Mouse (Mus musculus) neural tube, embryonic 14.5 days (tissue): ENCODE measurements around the gene Mnd1. TPM values are rescaled to one million over a fixed set of nuclear protein-coding genes. Genes with fewer than 3 reads are reported as not detected.

Experiments used
- ATAC-seq: fragments of 200-750 bp; cut with Nextera tagmentation; 2 replicates; pipeline ENCODE4 v1.8.0; 2017; ENCODE audit warnings: low read depth, mild to moderate bottlenecking, moderate TSS enrichment, moderate library complexity
- H3K27ac ChIP-seq: fragments of 300-500 bp; sonication (generic); 2 replicates; pipeline ENCODE4 v1.5.1; 2014; ENCODE audit warnings: low read depth, mild to moderate bottlenecking, control low read depth, low read length, moderate library complexity, mixed read lengths
- H3K27me3 ChIP-seq: fragments of 300-500 bp; sonication (generic); 2 replicates; pipeline ENCODE4 v1.6.1; 2014; ENCODE audit warnings: low read length; ENCODE audit not compliant: control insufficient read depth, insufficient read depth
- H3K36me3 ChIP-seq: fragments of 300-500 bp; sonication (generic); 2 replicates; pipeline ENCODE4 v1.6.1; 2014; ENCODE audit warnings: low read length, mixed read lengths; ENCODE audit not compliant: control insufficient read depth, insufficient read depth
- H3K4me1 ChIP-seq: fragments of 300-500 bp; sonication (generic); 2 replicates; pipeline ENCODE4 v1.6.1; 2014; ENCODE audit warnings: low read length; ENCODE audit not compliant: control insufficient read depth, insufficient read depth
- H3K4me2 ChIP-seq: fragments of 300-500 bp; sonication (generic); 2 replicates; pipeline ENCODE4 v1.6.1; 2014; ENCODE audit warnings: mild to moderate bottlenecking, low read depth, low read length, control low read depth
- H3K4me3 ChIP-seq: fragments of 300-500 bp; sonication (generic); 2 replicates; pipeline ENCODE4 v1.5.1; 2014; ENCODE audit warnings: low read depth, low read length, control low read depth, mixed read lengths
- H3K9ac ChIP-seq: fragments of 300-500 bp; sonication (generic); replicated peaks from 2 replicates; pipeline ENCODE4 v1.6.1; 2014; ENCODE audit warnings: low read depth, mild to moderate bottlenecking, control low read depth, low read length, mixed read lengths
- H3K9me3 ChIP-seq: fragments of 300-500 bp; sonication (generic); 2 replicates; pipeline ENCODE4 v1.6.1; 2016; ENCODE audit warnings: low read length; ENCODE audit not compliant: control insufficient read depth
- WGBS: fragments of 180-500 bp; shearing (Covaris S2); extraction: QIAGEN DNeasy Blood & Tissue Kit; methylation state at CpG from one replicate; pipeline ENCODE4 v1.1.7; 2014; 5-methylcytosine and 5-hydroxymethylcytosine counted together
- polyA plus RNA-seq: library from polyadenylated mRNA; unstranded; fragments of >200 nt; fragmentation: Nextera tagmentation; extraction: Ambion mirVana; gene quantifications from 2 replicates; pipeline ENCODE4 v1.2.1, GENCODE M21; 2014

The Mnd1 gene
- polyA plus RNA-seq, 1 experiment from 2014 or later: 1.2 TPM

DNA sequence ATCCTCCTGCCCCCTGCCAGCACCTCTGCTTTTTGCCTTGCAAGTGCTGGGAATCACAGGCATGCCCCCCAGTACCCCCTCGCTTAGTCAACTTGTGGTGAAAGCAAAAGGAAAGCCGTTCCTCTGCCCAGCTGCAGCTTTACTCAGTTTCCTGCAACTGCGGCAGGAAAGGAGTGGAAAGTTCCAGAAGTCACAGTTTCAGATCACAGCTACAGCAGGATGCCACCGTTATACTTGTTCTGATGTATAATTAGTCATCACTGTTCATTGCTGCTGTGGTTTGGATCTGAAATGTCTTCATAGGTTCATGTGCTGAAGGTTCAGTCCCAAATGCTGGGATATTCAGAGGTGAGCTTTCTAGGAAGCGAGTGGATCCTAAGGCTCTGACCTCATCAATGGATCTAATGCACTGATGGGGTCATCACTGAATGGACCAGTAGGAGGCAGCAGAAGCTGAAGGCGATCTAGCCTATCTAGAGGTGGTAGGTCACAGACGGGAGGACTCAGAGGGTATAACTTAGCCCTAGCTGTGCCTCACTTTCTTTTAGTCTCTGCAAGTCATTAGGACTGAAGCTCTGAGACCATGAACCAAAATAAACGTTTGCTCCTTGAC lies 13.9 kb upstream of the Mnd1 start:
- 75% methylated on average over 8 of the region's 8 CpGs for WGBS
- no peak overlapping the region for H3K27ac ChIP-seq
- no peak overlapping the region for H3K4me3 ChIP-seq
- no peak overlapping the region for H3K9ac ChIP-seq
- no peak overlapping the region for H3K4me2 ChIP-seq
- no peaks in the 10 kb centered on the region for H3K4me1 ChIP-seq
- peaks cover 46% of the 10 kb centered on the region for H3K36me3 ChIP-seq
- H3K9me3 ChIP-seq: no peaks in the 10 kb centered on the region
- no peaks in the 10 kb centered on the region for H3K27me3 ChIP-seq
- ATAC-seq: no peak

DNA sequence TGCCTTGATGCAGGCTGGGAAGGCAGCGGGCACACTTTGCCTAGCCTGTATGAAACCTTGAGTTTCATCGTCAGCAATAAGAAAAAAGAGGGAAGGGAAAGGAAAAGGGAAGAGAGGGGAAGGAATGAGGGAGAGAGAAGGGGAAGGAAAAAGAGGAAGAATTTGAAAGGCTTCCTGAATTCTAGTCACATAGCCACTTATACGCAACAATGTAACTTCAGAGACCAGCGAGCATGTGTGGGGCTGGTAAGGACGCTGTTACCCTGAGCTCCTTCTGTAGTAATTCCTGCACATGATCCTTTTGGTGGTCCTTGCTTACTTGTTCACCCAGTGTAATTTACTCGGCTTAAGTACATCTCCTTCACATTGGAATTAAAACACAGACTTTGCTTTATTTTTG lies 13.4 kb upstream of the Mnd1 start:
- Histone ChIP-seq H3K4me2 (no peak overlapping the region), H3K4me1 (no peaks in the 10 kb centered on the region), H3K36me3 (peaks cover 45% of the 10 kb centered on the region), H3K4me3 (no peak overlapping the region), H3K9ac (no peak overlapping the region), H3K27me3 (no peaks in the 10 kb centered on the region), H3K27ac (no peak overlapping the region), H3K9me3 (no peaks in the 10 kb centered on the region)
- ATAC-seq: no peak
- WGBS: 90% methylated on average over 6 of the region's 6 CpGs

DNA sequence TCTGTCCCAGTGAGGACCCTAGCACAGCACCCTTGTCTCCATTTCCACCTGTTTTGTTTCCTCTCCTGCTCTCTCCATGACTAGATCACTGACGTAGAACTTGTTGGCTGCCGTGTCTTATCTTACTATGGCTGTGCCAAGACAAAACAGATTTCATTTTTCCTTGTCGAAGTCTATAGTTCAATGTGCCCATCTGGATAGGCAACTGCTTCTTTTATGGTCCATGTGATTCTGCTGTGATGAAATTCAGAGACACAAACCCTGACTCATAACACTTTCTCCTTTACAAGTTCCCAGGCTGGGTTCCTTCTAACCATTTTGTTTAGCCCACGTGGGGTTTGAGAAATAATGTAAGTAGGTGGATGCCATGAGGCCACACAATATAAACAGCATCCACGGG lies 10.5 kb upstream of the Mnd1 start:
- 93% methylated on average over 5 of the region's 5 CpGs for WGBS
- H3K4me1 ChIP-seq: no peaks in the 10 kb centered on the region
- peaks cover 46% of the 10 kb centered on the region for H3K36me3 ChIP-seq

DNA sequence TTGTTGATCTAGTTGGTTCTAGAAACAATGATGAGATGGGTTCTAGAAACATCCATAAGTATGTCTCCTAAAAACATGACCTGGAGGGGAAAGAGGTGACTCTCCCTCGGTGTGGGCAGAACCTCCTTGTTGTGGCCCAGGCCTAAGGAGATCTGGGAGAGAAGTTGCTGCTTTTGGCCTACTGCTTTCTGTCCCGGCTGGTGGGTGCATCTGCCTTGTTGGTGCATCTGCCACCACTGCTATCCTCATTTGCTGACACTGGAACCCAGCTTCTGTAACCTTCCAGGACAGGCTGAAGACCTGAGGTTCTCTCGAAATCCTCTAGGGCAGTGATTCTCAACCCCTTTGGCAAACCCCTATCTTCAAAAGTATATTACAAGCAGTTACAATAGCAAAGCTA lies 9.8 kb upstream of the Mnd1 start:
- Histone ChIP-seq H3K9me3 (no peaks in the 10 kb centered on the region), H3K27ac (no peak overlapping the region), H3K9ac (no peak overlapping the region), H3K4me2 (no peak overlapping the region), H3K4me1 (no peaks in the 10 kb centered on the region), H3K27me3 (no peaks in the 10 kb centered on the region), H3K4me3 (no peak overlapping the region), H3K36me3 (peaks cover 39% of the 10 kb centered on the region)
- WGBS: 99% methylated on average over 3 of the region's 3 CpGs
- ATAC-seq: no peak

More for the DNA sequence above, 10.5 kb upstream of the Mnd1 start:
- ATAC-seq: no peak
- no peaks in the 10 kb centered on the region for H3K9me3 ChIP-seq
- no peak overlapping the region for H3K4me2 ChIP-seq
- no peak overlapping the region for H3K9ac ChIP-seq
- no peak overlapping the region for H3K27ac ChIP-seq
- no peak overlapping the region for H3K4me3 ChIP-seq
- H3K27me3 ChIP-seq: no peaks in the 10 kb centered on the region

DNA sequence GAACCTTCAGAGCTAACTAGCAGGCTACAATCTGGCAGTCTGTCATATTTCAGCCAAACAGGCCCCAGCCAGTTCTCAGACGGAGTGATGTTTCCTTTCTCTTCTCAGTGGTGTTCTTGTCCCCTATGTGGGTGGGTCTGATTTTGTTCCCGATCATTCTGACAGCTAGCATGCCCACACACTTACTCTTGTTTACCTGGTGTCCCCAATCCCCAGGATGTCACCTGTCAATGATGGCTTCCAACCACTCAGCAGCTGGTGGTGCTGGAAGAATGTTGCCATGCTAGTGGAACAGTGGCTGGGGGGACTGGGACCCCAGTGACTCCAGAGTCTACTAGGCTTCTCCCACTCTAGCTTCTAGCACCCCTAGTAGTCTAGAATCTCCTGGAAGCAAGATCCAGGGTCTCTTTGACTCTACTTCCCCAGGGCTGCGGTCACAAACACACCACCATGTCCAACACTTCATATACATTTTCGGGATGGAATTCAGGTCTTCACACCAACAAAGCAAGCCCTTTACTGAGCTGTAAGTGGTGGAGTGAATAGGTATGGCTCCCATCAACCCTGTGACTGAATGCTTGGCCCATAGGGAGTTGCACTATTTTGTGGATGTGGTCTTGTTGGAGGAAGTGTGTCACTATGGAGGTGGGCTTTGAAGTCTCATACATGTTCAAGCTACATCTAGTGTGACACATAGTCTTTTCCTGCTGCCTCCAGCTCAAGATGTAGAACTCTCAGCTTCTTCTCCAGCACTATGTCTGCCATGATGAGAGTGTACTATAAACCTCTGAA lies 2.2 kb upstream of the Mnd1 start:
- no peak overlapping the region for H3K4me2 ChIP-seq
- WGBS: 85% methylated on average over 4 of the region's 4 CpGs
- no peak overlapping the region for H3K27ac ChIP-seq
- H3K36me3 ChIP-seq: peaks cover 11% of the 10 kb centered on the region
- no peak overlapping the region for H3K9ac ChIP-seq
- no peaks in the 10 kb centered on the region for H3K4me1 ChIP-seq
- no peaks in the 10 kb centered on the region for H3K9me3 ChIP-seq
- ATAC-seq: no peak
- no peak overlapping the region for H3K4me3 ChIP-seq
- no peaks in the 10 kb centered on the region for H3K27me3 ChIP-seq

DNA sequence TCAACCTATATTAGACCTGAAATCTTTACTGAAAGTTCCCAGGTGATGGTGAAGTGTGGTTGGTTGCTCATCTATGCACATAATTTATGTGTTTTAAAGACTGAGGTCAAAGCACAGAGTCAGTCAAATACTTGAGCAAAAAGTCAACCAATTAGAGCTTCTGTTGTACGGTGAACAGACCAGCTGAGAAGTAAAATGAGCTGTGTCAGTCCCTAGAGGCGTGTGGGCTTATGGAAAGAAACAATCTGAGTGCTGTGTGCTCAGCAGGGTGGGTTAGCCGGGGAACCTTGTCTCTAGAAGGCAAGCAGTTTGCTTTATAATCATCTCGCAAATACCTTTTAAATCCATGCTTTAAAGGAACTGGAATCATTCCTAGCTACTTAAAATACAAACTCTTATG lies 1.4 kb upstream of the Mnd1 start:
- no peak for ATAC-seq
- H3K27ac ChIP-seq: no peak overlapping the region
- H3K36me3 ChIP-seq: peaks cover 8% of the 10 kb centered on the region; the same call in 1 of the 2 replicates
- H3K27me3 ChIP-seq: no peaks in the 10 kb centered on the region
- no peaks in the 10 kb centered on the region for H3K4me1 ChIP-seq
- no peaks in the 10 kb centered on the region for H3K9me3 ChIP-seq
- WGBS: 35% methylated on average over 4 of the region's 4 CpGs
- H3K4me3 ChIP-seq: no peak overlapping the region
- no peak overlapping the region for H3K4me2 ChIP-seq
- H3K9ac ChIP-seq: no peak overlapping the region

DNA sequence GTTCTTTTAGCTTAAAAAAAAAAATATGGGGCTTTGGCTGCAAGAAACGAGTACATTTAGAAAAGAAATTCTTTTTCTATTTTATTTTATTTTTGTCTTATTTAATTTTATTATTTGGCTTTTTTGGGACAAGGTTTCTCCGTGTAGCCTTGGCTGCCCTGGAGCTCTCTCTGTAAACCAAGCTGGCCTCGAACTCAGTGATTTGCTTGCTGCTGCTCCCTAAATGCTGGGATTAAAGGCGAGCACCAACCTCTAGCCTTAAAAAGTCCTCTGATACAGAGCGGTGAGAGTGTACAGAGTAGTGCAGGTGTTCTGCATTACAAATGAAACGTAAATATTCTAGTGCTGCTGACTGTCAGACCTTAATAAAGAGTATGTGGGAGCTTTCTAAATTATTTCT lies 519 bp upstream of the Mnd1 start:
- Histone ChIP-seq H3K4me1 (no peaks in the 10 kb centered on the region), H3K4me3 (peak overlapping the region; percentile 48; the same call in 1 of the 2 replicates), H3K9ac (no peak overlapping the region), H3K9me3 (no peaks in the 10 kb centered on the region), H3K27ac (no peak overlapping the region), H3K36me3 (peaks cover 8% of the 10 kb centered on the region; the same call in 1 of the 2 replicates), H3K27me3 (no peaks in the 10 kb centered on the region), H3K4me2 (peak overlapping the region; percentile 96; the same call in 1 of the 2 replicates)
- 51% methylated on average over 6 of the region's 6 CpGs for WGBS
- ATAC-seq: no peak

DNA sequence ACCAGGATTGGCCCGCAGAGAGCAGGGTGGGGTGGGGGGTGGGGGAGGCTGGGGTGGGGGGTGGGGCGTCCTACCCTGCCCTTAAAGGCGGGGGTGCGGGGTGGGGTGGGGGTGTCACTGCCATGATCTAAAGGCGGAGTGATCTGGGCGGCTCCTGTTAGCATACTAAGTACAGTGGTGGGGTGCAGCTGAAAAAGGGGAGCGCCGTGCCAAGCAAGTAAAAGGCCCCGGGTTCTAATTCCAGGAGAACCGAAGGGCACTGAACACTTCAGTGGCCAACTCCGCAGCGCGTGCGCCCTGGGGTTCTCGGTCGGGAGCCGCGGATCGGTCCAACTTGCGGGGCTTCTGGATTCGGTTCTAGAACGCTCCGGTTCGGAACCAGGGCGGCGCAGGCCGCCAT lies 440 bp downstream of the Mnd1 start:
- peak overlapping the region; percentile 48 for H3K4me3 ChIP-seq
- under 1% methylated on average over 27 of the region's 27 CpGs for WGBS
- H3K9me3 ChIP-seq: no peaks in the 10 kb centered on the region
- H3K4me2 ChIP-seq: peak overlapping the region; percentile 96
- no peak overlapping the region for H3K27ac ChIP-seq
- ATAC-seq: no peak
- H3K36me3 ChIP-seq: peaks cover 8% of the 10 kb centered on the region; the same call in 1 of the 2 replicates
- peak overlapping the region; percentile 44 for H3K9ac ChIP-seq
- H3K4me1 ChIP-seq: no peaks in the 10 kb centered on the region
- H3K27me3 ChIP-seq: no peaks in the 10 kb centered on the region

DNA sequence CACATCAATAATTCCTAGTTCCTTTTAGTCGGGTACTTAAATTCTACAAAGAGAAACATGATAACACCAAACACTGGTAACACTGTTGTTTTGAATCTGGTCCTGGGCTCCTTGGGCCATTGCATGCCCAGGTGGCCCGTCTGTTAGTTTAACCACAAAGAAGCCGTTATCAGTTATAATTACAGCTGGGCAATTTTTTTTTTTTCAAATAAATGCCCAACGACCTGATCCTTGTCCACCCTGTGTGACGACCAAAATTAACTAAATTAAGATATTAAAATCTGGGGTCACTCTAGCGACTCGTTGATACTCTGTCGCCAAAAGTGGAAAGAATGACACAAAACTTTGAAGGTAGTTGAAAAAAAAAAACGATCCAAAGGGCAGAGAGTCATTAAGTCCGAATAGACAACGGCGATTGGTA lies 855 bp downstream of the Mnd1 start:
- Histone ChIP-seq H3K9ac (no peak overlapping the region), H3K4me1 (no peaks in the 10 kb centered on the region), H3K9me3 (no peaks in the 10 kb centered on the region), H3K4me3 (no peak overlapping the region), H3K36me3 (peaks cover 8% of the 10 kb centered on the region; the same call in 1 of the 2 replicates), H3K4me2 (peak overlapping the region; percentile 96; the same call in 1 of the 2 replicates), H3K27me3 (no peaks in the 10 kb centered on the region), H3K27ac (no peak overlapping the region)
- 4% methylated on average over 12 of the region's 12 CpGs for WGBS
- no peak for ATAC-seq
